Mouse (Mus musculus): ENCODE results near the gene Tspan1.

GRCm38 (mm10) chr4:116152702-116153101 lies 14.7 kb downstream of the Tspan1 start:
- TF ChIP-seq CTCF (IDR thresholded peaks at IDR 0.05; ENCODE audit: low read depth): no peak
- TF ChIP-seq EP300 (IDR thresholded peaks at IDR 0.05; ENCODE audit: low read depth): no peak

All from liver, postnatal 0 days (tissue).